Mouse (Mus musculus): ENCODE measurements around the gene Mark3.
A peak's percentile ranks its signal among the peaks of the same experiment; 100 is the strongest.

The Mark3 gene

DNA sequence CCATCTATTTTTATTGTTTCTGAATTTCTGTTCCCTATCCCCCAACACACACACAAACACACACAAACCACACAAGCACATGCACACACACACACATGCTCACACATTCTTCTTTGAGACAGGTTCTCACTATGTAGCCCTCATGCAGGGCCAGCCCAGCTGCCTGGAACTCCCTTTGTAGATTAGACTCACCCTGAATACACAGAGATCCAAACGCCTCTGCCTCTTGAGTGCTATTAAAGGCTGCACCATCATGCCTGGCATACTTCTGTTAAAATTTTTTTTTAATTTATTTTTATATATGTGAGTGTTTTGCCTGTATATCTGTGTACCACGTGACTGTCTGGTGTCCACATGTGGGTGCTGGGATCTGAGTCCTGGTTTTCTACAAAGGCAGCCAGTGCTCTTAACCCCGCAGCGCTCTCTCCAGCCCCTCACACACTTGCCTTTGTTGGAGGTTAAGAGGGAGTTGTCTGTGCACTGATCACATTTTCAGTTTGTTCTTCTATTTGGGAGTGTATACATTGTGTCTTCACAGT lies 12.0 kb upstream of the Mark3 start:
- no peak for DNase-seq

DNA sequence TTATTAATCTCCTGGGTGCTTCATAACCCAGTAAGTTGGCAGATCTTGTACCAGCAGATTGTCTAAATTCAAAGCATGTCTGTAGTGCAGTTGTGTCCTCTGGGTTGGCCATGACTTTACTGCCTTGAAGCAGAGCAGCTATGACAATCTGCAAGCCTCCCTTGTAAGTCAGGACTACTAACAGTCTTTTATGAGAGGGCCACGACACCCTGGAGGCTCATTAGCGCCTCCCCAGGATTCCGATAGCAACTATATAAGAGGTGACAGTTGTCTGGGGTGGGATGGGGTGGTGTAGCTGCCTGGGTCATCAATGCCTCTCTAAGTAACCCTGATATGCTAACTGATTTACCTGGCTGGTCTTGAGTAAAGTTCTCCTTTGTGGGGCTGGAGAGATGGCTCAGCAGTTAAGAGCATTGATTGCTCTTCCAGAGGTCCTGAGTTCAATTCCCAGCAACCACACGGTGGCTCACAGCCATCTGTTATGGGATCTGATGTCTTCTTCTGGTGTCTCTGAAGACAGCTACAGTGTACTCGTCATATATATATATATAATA lies 11.2 kb upstream of the Mark3 start:
- DNase-seq: no peak

GRCm38 (mm10) chr12:111565363-111565762 lies 9.0 kb upstream of the Mark3 start:
- DNase-seq: no peak

DNA sequence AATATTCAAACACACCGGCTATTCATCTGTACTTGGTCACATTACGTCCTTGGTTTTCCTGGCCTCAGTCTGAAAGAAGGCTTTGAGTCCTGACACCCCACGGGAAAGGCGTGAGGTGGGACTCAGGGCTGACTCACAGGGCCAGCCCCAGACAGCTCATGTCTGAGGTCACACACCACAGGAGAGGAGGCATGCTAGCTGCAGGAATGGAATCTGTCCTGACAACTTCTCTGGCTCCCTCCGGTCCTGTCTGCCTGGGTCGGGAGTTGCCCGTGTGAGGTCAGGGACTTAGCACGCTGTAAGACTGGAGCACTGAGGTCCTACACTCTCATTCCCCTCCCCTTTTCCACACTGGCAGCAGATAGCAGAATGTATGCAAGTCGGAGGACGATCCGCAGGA lies 5.5 kb upstream of the Mark3 start:
- DNase-seq: no peak

GRCm38 (mm10) chr12:111572406-111572805 lies 1.9 kb upstream of the Mark3 start:
- no peak for DNase-seq

- DNase-seq: no peak
Measured at GRCm38 (mm10) chr12:111573315-111573714, 1.0 kb upstream of the Mark3 start.

DNA sequence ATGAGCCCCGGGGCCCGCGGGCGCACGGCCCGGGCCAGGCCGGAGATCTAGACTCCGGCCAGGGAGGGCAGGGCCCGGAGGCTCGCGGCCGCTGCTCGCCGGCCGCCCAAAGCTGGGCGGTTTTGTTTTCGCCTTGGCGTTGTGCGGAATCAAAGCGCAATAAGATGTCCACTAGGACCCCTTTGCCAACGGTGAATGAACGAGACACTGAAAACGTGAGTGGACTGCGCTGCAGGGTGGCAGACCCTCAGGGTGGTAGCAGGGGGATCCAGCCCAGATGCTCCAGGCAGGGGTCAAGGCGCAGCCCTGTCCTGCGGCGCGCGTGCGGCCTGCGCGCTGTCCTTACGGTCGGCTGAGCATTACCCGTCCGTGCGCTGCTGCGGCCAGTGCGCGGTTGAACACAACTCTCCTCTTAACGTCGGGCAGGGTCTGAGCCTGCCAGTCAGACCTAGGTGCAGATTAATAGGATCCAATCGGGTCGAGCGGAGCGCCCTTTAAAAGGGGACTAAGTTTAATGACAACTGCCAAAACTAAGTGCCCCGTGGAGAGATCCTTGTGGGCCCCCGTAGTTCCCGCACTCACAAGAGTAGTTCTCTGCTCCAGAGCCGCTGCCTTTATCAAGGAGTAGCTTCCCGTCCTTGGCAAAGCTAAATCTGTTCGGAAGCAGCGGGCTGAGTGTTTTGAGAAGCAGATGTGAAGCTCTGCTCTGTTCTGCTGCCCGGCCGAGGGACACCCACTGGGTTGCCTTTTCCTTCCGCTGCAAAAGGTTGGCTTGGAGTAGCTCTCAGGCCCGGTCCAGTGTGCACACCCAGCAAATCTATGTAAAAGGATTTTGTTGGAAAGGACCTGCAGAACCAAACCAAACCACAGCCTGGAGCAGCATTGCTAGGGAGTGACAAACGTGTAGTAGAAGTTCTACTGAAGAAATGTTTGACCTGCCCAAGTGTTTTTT lies 840 bp downstream of the Mark3 start:
- peak; percentile 76 to 78 for DNase-seq

DNA sequence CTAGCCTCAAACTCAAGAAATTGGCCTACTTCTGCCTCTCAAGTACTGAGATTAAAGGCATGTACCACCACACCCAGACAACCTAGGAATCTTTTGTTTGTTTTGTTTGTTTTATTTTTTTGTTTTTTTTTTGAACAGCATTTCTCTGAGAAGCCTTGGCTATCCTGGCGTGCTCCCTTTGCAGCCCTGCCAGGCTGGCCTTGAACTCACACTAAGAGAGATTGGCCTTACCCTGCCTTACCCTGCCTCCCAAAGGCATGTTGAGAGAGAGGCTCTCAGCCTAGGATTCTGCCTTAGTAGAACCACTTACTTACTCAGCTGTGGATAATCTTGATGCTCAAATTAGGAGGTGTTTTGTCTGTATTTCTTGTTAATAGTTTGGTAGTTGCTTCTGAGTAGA lies 8.7 kb downstream of the Mark3 start:
- no peak for DNase-seq

DNA sequence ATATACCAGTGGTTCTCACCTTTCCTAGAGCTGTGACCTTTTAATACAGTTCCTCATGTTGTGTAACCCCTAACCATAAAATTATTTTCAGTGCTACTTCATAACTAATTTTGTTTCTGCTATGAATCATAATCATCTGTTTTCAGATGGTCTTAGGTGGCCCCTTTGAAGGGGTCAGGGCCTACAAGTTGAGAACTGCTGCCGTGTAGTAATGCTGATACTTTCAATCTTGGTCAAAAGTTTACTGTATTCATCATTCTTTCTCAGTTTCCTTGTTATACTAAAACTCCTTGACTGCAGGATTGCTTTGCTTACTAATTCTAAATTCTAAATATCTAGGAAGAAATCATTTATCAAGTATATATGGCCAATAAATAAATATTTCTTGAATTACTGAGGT lies 10.1 kb downstream of the Mark3 start:
- no peak for DNase-seq

DNA sequence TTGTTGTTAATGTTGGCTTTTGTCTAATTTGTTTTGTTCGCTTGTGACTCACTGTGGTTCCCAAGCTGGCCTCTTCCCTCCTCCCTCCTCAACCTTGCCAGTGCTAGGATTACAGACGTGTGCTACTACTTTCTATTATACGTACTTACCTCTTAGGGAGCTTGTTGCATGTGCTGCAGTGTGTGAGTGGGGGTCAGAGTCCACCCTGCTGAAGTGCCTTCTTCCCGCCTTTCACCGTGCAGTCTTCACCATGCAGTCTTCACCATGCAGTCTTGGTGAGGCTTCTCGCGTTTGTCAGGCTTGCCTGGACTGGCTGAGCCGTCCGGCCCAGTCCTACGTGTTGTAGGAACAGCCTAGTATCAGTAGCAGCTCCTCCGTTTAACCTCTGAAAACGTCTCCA lies 12.9 kb downstream of the Mark3 start:
- no peak for DNase-seq

DNA sequence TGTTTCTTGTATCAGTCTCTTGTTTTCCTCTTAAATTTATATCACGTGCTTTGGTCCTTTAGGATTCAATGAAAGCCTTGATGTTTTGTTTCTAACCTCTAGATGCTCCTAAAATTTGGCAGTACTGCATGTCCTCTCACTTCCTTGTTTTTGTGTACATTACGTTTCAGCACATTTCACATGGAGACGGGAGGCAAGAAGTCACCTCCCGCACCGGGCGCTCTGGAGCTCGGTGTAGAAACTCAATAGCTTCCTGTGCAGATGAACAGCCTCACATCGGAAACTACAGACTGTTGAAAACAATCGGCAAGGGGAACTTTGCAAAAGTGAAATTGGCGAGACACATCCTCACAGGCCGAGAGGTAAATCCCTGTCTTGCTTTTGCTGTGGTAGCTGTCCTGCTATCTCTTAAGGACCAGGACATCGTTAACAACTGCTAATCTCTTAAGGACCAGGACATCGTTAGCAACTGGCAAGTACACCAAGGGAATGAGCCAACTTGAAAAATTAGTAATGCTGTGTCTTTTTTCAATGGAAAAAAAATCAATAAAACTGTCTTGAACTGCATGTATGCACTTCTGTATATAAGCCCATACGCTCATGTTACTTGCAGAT lies 18.2 kb downstream of the Mark3 start:
- DNase-seq: no peak

- no peak for DNase-seq
Measured at GRCm38 (mm10) chr12:111593775-111594174, 19.5 kb downstream of the Mark3 start.

DNA sequence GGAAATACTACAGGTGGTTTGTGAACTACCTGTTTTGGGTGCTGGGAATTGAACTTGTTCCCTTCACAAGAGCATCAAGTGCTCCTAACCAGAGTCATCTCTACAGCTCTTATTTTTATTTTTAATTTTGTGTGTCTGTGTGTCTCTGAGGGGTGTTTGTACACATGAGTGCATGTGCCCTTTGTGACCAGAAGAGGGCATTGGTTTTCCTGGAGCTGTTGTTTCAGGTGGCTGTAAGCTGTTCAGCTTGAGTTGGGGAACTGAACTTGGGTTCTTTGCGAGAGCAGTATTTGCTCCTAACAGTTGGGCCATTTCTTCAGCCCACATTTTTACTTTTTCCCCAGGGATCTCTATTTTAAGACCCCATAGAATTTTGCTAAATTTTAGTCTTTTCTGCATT lies 23.0 kb downstream of the Mark3 start:
- no peak for DNase-seq

DNA sequence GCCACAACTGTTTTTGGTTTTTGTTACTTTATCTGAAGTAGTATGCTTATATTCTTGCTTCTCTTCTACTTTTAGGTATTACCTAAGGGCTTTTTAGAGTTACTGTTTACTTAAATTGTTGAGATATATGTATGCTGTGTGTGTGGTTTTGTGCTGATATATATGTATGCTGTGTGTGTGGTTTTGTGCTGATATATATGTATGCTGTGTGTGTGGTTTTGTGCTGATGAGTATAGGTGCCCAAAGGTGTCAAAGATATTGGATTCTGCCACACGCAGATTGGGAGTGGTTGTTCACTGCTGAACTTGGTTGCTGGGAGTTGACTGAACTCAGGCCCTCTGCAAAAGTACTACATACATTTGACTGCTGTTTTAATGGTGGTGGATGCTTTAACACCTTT lies 24.6 kb downstream of the Mark3 start:
- DNase-seq: no peak

DNA sequence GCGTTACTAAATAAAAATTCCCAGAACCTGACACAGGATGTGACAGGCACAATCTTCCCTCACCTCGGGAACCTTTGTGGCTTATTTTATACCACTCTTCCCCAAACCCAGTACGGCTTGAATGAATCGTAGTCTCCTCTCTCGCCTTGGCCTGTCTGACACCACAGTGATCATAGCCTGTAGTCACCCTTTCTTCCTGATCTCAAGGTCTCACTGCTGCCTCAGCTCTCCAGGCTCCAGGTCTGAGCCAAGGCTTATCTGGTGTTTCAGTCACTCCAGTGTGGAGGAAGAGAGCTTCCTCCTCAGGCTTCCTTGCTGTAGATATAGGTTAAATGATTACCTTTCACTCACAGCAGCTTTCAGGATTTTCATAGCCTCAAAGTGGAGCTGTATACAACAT lies 25.3 kb downstream of the Mark3 start:
- DNase-seq: no peak

DNA sequence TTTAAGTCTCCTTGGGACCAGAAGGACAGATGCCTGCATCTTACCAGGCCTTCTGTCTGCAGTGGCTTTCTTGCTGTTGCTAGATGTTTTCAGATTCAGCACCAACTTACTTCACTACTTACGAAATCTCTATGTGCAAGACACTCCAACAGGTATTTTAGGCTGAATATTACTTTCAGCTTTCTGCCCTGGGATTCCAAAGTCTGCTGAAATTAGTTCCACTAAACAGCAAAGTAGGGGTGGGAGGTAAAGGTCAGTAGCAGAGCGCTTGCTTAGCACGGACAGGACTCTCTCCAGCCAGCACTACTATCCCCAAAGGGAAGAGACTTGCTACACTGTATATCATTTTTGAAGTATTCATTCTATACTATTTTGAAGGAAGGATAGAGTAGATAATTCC lies 29.5 kb downstream of the Mark3 start:
- no peak for DNase-seq

GRCm38 (mm10) chr12:111605619-111606018 lies 31.3 kb downstream of the Mark3 start:
- no peak for DNase-seq

GRCm38 (mm10) chr12:111608015-111608414 lies 33.7 kb downstream of the Mark3 start:
- no peak for DNase-seq

GRCm38 (mm10) chr12:111614475-111615141 lies 40.3 kb downstream of the Mark3 start:
- DNase-seq: no peak

- no peak for DNase-seq
Measured at GRCm38 (mm10) chr12:111618266-111618665, 43.9 kb downstream of the Mark3 start.

DNA sequence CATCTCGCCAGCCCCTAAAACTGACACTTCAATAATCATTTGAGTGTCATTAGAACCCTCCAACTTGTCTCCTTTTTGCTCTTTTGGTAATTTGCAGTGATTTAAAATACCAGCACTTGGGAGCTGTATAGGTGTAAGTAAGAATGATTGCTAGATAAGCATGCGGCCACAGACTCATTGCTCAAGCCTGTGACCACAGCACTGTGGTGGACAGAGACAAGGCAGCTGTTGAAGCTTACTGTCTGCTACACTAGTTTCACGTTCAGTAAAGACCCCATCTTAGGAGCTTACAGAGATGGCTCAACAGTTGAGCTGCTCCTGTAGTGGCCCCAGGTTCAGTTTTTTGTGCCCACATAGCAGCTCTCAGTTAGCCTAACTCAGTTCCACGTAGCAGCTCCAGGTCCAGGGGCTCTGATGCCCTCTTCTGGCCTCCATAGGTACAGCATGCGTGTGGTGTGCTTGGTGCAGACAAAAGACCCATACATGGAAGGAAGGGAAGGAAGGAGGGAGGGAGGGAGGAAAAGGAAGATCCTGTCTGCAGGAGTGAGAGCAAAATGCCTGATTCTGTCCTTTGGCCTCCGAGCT lies 73.8 kb downstream of the Mark3 start:
- DNase-seq: peak; percentile 76 to 81

DNA sequence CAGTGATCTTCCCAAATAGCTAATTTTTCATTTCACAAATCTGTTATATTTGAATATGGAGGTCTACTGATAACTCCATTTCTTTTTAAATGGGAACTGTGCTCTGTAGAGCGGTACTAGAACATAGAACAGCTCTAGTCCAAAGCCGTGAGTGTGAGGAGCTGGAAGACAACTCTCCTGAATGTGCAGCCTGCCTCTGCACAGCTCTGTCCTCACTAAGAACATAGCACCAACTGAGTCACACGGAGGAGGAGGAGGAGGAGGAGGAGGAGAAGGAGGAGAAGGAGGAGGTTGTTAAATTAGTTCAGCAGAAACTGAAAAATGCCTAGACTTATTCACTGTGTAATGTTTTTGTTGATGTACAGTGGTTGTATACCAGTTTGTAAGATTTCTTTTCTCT lies 78.6 kb downstream of the Mark3 start:
- no peak for DNase-seq

DNA sequence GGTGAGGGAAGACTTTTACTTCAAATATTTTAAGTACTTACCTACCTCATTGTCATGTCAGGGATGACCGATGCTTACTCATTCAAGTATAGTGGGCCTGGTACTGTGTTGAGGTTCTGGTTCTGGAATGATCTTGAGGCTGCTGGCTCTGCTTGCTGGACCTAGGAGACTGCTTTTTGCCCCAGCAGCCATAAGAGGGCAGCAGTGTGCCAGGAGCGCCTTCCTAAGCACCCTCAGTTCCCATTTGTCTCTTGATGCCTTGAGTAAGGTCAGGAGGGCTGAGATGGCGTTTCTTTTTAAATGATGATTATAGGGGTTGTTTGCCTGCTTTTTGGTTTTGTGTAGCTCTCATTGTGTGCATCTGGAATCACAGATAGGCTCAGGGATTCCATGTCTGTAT lies 79.1 kb downstream of the Mark3 start:
- peak; percentile 86 to 88 for DNase-seq
